Mouse (Mus musculus): ENCODE measurements around the gene Spata31d1b.
"Not testable (repeated sequence)": the region's sequence is repeated elsewhere in the genome, so short reads cannot be mapped to it uniquely, and the experiment has no call there.

The Spata31d1b gene

DNA sequence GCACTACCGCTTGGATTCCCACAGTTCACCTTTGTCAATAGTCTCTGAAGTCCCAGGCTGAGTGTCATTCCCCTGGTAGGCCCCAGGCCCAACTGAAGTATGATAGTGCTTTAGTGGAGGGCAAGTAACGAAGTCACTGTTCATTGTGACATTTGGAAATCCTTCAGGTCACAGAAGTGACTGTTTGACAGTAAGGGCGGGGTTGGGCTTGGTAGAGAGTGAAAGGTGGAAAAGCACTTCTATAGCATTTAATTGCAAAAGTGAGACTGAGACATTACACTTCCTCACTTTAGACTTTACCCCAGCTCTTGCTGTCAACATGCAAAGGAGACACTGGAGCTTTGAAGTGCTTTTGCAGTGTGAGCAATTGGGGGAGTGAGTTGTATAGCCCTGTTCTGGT is 18.1 kb upstream of the Spata31d1b start, which contains the start of gene 4921517D22Rik:
4921517D22Rik (minus strand) TSS at position 101 of the 400 bp plus-strand sequence.
- DNase-seq (ENCODE audit: low spot score in 2 of 2) = no peak

DNA sequence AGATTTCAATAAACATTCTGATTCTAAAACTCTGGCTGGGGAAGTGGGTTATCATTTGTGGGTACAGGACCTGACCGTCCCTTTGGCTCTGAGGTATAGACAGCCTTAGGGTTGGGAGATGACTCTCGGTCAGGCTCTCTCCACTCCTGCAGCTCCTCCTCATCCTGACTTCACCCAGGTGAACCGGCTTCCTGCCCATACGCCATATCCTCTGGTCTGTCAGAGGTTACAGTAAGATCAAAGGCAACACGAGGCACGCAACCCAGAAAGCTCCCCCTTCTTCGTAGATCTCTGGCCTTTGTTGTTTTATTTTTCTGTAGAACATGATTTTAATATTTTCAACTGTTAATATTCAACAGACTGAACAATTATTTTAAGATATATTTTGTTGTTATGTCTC is 16.3 kb upstream of the Spata31d1b start:
- DNase-seq (ENCODE audit: low spot score in 2 of 2) = no peak

DNA sequence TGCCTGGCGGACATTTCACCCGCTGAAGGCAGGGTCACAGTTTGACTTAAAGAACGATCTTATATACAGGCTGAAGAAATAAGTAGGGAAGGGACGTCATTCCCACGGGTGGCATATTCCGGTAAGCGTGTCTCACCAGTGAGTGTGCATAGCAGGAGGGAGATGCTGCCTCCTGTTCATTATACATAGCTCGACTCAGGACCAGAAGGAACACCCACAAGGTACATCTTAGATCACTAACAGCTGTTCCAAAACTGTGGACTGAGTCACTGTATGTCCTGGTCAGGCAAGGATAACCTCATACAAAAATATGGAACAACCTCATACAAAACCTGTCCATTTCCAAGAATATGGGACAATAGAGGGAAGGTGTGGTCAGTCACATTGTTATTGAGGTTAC is 13.0 kb upstream of the Spata31d1b start:
- DNase-seq (ENCODE audit: low spot score in 2 of 2) = no peak

DNA sequence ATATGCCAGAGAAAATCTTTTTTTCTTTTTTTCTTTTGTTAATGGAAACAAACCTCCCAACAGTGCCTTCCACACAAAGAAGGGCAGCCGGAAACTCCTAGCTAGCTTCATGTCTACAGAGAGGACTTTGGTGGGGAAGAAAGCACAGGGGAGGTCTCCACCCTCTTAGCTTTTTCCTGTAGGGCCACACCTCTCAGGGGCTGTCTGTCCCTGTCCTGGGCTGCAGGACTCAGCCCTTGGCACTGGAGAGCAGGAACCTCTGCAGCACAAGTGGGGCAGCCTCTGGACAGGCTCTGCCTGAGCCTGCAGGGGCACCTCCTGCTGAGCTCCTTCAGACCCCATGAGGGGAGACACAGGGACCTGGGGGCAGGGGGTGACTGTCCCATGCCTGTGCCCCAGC is 11.9 kb upstream of the Spata31d1b start:
- not testable (repeated sequence) for DNase-seq (ENCODE audit: low spot score in 2 of 2)

DNA sequence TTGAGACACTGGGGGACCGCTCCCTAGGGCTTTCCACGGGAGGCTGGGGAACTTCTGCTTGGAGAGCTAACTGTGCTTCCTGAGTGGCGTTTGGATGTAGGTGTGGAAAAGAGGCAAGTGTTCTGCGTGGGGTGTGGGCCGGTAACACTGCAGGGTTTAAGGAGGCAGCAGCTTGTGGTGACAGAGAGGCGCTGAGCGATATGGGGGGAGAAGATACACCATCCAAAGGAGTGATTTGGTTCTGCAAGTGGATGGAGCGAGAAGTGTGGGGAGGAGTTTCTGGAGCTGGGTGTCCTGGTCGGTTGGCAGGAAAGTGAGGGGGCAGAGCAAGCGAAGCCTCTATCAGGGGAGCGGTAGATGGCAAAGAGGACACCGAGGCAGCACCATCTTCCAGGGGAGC is 8.6 kb upstream of the Spata31d1b start:
- DNase-seq (ENCODE audit: low spot score in 2 of 2) = no peak

DNA sequence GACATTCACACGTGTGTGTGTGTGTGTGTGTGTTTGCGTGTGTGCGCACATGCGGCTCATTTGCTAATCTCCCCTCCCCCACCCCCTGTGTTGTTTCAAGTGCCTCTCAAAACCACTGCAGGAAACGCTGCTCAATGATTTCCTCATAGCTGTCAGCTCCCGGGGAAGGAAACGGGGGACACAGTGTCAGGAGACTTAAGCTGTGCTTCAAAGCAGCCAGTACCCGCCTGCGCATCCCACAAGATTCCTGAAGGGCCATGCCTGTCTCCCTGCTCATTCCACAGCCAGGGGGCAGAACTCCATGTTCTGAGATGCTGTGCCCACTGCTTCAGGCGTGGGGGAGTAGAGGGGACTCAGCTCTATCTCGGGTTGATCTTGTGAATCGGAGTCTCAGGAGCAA is 7.5 kb upstream of the Spata31d1b start:
- no peak for DNase-seq (ENCODE audit: low spot score in 2 of 2)

DNA sequence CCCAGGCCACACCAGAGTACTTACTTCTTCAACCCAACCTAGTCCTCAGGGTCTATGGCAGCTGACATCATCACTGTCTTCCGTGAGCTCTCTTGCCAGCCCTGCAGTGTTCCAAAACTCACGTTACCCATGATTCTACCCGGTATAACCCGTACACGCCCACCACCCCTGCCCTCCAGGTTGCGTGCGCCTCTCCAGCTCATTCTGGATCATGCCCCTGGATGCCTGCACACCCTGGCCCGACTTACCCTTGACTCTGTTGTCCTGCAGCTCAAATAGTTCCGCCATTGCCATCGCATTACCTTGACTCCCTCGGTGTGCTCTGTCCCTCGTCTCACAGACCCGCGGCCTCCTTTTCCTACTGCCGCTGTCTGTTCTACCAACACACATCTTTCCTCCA is 1.9 kb upstream of the Spata31d1b start, which contains the start of gene Spata31d1a:
Spata31d1a (minus strand) TSS at position 101 of the 400 bp plus-strand sequence.
- DNase-seq (ENCODE audit: low spot score in 2 of 2) = no peak

DNA sequence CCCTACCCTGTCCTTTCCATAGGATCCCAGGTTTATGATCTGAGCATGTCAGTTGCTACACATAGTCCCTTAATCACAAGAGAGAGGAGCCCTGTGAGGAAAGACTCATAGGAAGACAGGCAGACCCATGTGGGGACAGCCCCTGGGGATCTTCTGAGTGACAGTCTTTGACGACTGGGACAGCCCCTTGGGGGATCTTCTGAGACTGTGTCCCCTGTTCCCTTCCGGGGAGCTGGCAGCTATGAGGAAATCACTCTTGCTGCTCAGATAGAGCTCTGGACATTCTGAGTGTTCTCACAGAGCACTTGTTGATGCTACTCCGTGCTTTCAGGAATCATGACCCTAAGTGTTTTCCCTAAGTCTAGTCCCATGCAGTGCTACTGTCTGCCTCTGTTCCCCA is 1.6 kb downstream of the Spata31d1b start:
- no peak for DNase-seq (ENCODE audit: low spot score in 2 of 2)

DNA sequence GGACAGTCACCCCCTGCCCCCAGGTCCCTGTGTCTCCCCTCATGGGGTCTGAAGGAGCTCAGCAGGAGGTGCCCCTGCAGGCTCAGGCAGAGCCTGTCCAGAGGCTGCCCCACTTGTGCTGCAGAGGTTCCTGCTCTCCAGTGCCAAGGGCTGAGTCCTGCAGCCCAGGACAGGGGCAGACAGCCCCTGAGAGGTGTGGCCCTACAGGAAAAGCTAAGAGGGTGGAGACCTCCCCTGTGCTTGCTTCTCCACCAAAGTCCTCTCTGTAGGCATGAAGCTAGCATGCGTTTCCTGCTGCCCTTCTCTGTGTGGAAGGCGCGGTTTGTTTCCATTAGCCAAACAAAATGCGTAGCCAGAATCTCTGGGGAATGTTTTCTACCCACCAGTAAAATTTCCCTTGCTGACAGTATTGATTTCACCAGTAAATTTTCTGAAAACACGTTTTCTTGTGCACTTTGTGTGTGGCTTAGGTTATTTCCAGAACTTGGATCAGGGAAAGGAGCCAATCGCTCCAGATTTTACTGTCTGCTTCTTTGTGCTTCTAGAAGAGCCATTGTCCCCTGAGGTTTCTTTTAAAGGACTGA is 6.9 kb downstream of the Spata31d1b start:
- DNase-seq (ENCODE audit: low spot score in 2 of 2) = not testable (repeated sequence)

DNA sequence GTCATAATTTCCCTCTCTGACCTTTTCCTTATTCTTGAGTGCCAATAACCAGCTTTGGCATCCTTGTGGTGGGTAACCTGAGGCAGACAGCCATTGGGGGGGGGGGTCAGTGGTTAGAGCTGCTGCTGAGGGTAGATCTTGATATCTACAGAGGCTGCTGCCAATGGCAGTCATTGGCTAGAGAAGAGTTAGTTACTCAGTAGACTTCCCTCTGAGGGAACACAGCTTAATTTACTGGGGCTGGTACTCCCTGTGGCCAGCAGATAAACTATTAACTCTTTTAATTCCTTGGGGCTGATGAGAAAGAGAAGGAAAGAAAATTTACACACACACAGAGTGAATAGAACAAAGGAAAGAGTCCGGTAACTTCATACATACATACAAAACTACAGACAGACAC is 7.4 kb downstream of the Spata31d1b start:
- no peak for DNase-seq (ENCODE audit: low spot score in 2 of 2)

DNA sequence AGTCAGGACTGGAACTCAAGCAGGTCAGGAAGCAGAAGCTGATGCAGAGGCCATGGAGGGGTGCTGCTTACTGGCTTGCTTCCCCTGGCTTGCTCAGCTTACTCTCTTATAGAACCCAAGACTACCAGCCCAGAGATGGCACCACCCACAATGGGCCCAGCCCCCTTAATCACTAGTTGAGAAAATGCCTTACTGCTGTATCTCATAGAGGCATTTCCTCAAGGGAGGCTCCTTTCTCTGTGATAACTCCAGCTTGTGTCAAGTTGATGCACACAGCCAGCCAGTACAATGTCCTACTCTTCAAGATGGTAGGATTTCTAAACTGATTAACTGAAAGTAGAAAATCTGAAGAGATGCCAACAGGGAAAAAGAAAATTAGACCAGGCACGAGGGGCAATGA is 10.0 kb downstream of the Spata31d1b start:
- not testable (repeated sequence) for DNase-seq (ENCODE audit: low spot score in 2 of 2)

DNA sequence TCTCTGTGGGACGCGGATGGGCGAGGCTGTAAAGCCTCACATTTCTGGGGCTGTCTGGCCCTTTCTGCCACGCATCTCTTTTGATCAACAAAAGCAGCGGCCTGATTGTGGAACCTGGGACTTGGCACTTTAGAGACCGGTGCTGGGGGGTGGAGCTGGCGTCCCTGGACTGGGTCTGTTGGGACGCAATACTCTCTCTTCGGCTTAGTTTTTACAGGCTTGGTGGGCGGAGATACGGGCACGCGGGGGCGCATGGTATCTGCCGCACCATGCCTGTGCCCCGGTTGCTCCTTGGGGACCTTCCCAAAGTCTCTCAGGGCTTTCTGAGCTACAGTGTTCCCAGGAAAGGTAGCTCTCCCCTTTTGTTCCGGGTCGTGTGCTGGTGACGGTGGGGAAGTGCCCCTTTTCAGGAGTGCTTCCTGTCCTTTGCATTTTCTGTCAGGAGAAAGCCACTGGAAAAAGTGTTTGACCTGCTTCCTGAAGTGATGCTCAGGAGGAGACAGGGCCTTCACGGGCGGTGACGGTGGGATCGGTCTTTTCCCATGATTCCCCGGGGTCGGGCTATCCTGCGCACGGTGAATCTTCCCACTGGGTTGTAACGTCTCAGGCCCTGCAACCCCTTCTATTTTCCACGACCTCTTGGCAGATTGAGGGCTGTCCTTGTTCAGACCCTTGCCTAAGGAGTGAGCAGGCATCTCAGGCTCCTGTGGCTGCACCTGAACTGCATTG is 14.2 kb downstream of the Spata31d1b start:
- DNase-seq (ENCODE audit: low spot score in 2 of 2) = no peak

DNA sequence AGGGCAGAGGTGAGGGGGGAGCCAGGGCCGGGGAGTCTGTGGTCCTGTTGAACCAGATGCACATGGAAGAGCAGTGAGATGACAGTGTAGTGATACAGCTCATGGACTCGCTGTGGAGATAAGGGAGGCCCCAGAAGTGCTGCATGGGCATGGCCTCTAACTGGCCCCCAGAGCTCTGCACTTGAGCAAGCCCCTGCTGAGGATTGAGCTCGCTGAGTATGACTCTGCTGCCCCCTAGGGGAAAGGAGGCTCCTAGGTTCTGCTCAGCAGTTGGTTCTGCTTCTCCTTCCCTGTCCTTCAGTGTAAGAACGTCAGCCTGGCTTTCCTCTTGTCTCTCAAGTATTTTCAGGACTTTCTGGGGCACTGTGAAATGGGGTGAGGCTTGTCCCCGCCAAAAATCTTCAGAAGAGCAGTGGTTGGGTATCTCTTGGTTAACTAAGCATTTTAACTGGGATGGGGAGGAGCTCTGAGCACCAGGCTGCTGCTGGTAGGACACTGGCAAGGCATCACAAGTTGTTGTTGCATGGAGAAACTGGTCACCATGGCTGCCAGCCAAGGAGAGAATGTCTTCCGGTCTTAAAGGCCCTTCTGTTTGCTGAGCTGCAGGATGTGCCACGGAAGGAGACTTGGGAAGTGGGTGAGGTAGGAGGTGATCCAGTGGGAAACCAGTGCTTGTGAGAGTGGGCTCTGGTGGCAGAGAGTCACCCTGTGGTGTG is 16.5 kb downstream of the Spata31d1b start:
- peak; percentile 72 to 87 for DNase-seq (ENCODE audit: low spot score in 2 of 2)

DNA sequence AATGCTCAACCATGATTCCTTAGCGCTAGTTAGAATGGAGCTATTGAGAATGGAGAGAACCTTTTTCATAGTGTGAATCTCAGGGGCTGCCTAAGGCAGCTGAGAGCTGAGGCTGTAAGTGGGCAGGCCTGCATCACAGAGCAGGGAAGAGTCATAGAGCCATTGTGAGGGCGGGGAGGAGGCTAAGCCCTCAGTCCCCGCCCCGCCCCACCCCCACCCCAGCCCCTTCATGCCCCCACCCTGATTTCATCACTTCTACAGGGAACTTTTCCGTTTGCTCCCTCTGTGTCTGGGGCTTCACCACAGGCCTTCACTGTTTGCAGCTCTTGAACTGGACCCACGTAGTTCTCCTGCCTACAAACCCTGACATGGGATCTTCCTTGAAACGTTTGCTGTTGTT is 19.6 kb downstream of the Spata31d1b start, which contains the start of gene Spata31d1d:
Spata31d1d (minus strand) TSS at position 101 of the 400 bp plus-strand sequence.
- no peak for DNase-seq (ENCODE audit: low spot score in 2 of 2)

DNA sequence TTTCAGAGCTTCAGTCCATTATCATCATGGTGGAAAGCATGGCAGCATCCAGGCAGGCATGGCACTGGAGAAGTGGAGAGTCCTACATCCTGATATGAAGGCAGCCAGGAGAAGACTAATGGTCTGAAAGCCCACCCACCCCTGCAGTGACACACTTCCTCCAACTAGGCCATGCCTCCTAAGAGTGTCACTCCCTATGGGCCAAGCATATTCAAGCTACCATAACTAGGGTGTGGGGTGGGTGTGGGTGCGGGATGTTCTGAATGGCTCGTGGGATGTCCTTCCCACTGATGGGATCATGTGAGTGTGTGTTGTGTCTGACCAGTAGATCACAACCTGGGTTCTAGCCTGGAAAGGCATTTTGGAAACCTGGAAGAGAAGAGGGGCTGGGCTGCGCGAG is 21.9 kb downstream of the Spata31d1b start:
- DNase-seq (ENCODE audit: low spot score in 2 of 2) = no peak

DNA sequence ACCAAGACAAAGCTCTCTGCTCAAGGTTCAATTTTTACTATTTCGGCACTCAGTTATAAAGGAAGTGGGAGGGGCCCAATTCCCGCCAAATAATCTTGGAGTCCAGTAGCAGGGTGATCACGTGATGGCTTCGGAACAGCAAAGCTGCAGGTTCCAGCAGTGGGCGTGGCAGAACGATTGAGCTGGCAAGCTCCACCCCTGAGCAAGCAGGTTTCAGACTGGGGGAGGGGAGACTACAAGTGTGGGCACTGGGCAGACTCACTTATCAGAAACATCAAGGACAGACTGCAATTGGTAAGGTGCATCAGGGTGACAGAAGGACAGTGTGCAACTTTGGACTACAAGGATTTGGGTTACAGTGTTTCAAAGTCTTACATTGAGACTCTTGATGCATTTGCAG is 22.3 kb downstream of the Spata31d1b start:
- peak in 1 of 2 experiments; percentile 55 for DNase-seq (ENCODE audit: low spot score in 2 of 2)

DNA sequence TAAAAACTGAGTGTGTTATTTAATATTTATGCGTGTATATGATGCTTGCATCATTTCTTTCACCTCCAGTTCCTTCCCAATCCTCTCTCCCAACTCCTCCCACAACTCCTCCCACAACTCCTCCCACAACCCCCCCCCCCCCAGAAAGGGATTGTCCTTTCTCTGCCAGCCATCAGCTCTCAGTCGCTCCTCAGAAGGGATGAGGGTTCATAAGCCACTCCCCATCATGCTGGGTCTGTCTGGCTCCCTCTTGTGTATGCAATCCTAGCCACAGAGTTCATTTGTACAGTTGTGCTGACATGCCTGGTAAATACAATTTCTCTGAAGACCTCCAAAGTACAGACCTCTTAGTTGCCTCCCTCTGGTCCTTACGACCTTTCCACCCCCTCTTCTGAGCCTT is 23.1 kb downstream of the Spata31d1b start:
- no peak for DNase-seq (ENCODE audit: low spot score in 2 of 2)

DNA sequence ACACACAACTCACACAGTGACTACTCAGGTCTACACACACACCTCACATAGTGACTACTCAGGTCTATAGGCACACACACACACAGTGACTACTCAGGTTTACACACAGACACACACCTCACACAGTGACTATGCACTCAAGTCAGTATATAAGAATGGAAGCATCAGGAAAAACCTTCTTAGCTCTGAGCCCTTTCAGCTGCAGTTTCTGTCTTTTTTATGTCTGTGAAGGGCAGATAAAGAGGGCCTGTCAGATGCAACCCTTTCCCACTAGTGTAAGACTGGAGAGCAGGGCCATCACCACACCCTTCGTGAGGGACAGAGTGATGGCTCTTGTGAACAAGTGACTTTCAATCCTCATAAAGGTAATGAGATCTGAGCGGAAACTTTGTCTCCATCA is 26.4 kb downstream of the Spata31d1b start:
- no peak for DNase-seq (ENCODE audit: low spot score in 2 of 2)

DNA sequence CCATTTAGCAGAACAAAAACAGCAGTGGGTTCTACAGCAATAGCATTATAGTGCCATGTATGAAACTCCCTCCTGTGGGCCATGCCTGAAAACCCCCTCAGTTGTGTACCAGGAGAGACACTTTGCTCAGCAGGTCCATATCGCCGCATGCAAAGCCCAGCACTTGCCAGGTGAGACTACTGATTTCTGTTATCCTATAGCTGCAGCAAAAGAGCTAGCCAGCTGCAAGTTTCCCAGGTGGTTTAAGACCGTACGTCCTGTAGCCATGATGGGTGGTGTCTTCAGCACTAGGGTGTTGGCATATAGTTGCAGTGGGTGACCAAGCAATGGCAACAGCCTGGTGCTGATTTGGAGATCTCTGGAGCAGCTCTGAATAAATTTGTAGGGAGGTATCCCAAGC is 27.3 kb downstream of the Spata31d1b start:
- peak; percentile 50 to 61 for DNase-seq (ENCODE audit: low spot score in 2 of 2)

DNA sequence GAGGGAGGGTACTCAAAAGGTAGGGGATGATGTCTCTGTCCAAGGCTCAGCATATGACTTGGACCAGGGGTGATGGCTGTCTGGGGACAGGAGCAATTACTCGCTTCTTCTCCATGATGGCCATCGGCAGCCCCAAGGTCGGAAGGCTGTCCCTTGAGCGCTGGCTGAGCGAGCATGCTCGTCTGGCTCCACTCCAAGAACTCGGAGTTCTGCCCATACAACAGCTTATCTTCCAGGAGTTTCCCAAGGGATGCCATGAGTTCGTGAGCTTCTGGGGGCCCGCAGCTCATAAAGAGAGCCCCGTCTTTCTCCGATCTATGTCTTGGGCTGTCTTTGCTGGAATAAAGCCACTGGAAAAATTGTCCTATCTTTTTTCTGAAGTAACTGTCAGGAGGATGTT is 29.0 kb downstream of the Spata31d1b start:
- DNase-seq (ENCODE audit: low spot score in 2 of 2) = no peak

DNA sequence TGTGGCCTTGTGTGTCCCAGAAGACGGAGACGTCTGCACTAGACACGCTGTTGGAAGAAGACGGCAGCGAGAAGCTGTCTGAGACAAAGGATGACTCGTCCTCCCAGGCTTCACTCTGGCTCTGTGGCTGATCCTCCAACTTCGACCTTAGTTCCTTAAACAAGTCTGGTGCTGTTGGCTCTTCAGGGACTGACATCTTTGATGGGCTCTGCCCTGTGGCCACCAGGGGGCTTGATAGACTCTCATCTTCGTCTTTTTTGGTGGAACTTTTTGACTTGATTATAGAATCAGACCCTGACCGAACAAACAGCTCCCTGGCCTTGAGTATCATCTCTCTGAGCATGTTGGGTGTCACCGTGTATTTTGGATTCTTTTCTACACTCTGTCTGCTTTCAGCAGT is 29.6 kb downstream of the Spata31d1b start:
- peak in 1 of 2 experiments; percentile 73 for DNase-seq (ENCODE audit: low spot score in 2 of 2)

DNA sequence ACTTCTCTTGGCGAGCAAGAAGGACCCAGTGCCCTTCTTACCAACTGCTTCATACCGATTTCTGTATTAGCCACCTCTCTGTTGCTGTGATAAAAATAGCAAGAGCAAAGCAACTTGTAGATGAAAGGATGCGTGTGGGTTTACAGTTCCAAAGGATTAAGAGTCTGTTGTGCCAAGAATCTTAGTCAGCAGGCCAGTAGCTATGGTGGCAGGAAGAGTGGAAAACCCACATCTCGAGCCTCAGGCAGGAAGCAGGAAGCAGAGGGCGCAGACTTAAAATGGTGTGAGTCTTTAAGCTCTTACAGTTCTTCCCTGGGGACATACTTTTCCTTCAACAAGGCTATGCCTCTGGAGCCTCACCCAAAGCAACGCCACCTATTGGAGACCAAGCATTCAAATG is 33.4 kb downstream of the Spata31d1b start:
- DNase-seq (ENCODE audit: low spot score in 2 of 2) = no peak

DNA sequence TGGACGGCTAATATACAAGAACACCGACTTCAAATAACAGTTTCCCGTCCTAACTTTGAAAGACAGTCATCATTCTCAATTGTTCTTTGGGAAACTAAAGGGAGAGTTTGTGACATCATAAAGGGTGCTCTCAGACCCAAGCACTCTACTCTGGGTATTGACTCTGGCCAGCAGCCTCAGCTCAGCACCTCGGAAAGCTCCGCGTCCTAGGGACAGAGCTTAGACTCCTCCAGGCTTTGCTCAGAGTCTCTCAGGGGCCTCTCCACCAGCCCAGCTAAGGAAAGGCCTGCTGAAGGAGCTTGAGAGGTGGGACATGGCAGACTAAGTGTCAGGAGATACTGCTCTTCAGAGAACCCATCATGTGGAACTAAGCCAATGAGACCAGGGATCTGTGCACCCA is 34.1 kb downstream of the Spata31d1b start:
- DNase-seq (ENCODE audit: low spot score in 2 of 2) = no peak

Data from spleen, postnatal 10 days (tissue).